Comparison of ENCODE assay signal across 14 mouse cellular contexts in genomic region chr7:68080122-68080845, GRCm38 (mm10).
DNase-seq lines count a peak whose midpoint lies in the region; ATAC-seq and TF ChIP-seq lines count a peak whose summit lies in the region.
"Had no signal": no experiment of that assay in that cellular context is flagged by ENCODE, and none has a peak within 500 bp of the region (broad histone marks: within the 10 kb centered on the region; RNA-seq: fewer than 3 reads in every experiment).

No protein-coding gene starts in this region.

- no peak overlapping the region for H3K9ac ChIP-seq in heart, postnatal 0 days (replicated peaks; ENCODE audit: low read depth, low read length)
- H3K9ac ChIP-seq in hindbrain, embryonic 11.5 days (ENCODE audit: low read depth, low read length) = no peak overlapping the region
- H3K9ac ChIP-seq: embryonic facial prominence, embryonic 12.5 days; forebrain, postnatal 0 days; hindbrain, embryonic 14.5 days; liver, embryonic 14.5 days had no signal

- 36% methylated on average over 11 of the region's 11 CpGs for WGBS in heart, postnatal 0 days
- WGBS in embryonic facial prominence, embryonic 10.5 days = 61% methylated on average over 11 of the region's 11 CpGs
- 51% methylated on average over 11 of the region's 11 CpGs for WGBS in hindbrain, embryonic 11.5 days

- H3K4me3 ChIP-seq in heart, postnatal 0 days (ENCODE audit: low read depth, low read length) = no peak overlapping the region
- no peak overlapping the region for H3K4me3 ChIP-seq in embryonic facial prominence, embryonic 10.5 days
- H3K4me3 ChIP-seq in hindbrain, embryonic 11.5 days (ENCODE audit: low read depth, low read length) = no peak overlapping the region
- H3K4me3 ChIP-seq: embryonic facial prominence, embryonic 12.5 days had no signal

- TF ChIP-seq EP300 in heart, postnatal 0 days (IDR thresholded peaks at IDR 0.05; ENCODE audit: low read depth) = no peak

- TF ChIP-seq CTCF in heart, postnatal 0 days (IDR thresholded peaks at IDR 0.05; ENCODE audit: low read depth) = 0 out of 2 replicates have a peak, but pooled peaks have one; percentile 12

- H3K9me3 ChIP-seq in heart, postnatal 0 days (replicated peaks; ENCODE audit: control insufficient read depth, low read length) = no peaks in the 10 kb centered on the region
- no peaks in the 10 kb centered on the region for H3K9me3 ChIP-seq in embryonic facial prominence, embryonic 10.5 days
- H3K9me3 ChIP-seq in hindbrain, embryonic 11.5 days (ENCODE audit: control insufficient read depth, low read length) = no peaks in the 10 kb centered on the region
- H3K9me3 ChIP-seq: embryonic facial prominence, embryonic 12.5 days had no signal

- peak; percentile 63 for DNase-seq in heart, postnatal 0 days (ENCODE audit: low spot score)
- DNase-seq in heart, postnatal 14 days = no peak
- peak; percentile 37 for DNase-seq in embryonic facial prominence, embryonic 10.5 days (ENCODE audit: low spot score)
- DNase-seq in kidney, postnatal 10 days = peak; percentile 45
- peak; percentile 69 to 83 for DNase-seq in lung, postnatal 4 days
- DNase-seq in cerebellum, postnatal 25 days = no peak
- DNase-seq in spleen, postnatal 4 days (ENCODE audit: low spot score in 2 of 2) = no peak
- no peak for DNase-seq in hindbrain, embryonic 11.5 days (ENCODE audit: low spot score)
- DNase-seq: cerebellum, adult 11 months; forebrain, postnatal 0 days had no signal

- no peaks in the 10 kb centered on the region for H3K27me3 ChIP-seq in heart, postnatal 0 days (ENCODE audit: control insufficient read depth, insufficient read depth, low read length)
- no peaks in the 10 kb centered on the region for H3K27me3 ChIP-seq in embryonic facial prominence, embryonic 10.5 days (replicated peaks; ENCODE audit: low read depth, poor library complexity, severe bottlenecking)
- H3K27me3 ChIP-seq in hindbrain, embryonic 11.5 days (ENCODE audit: control insufficient read depth, insufficient read depth, low read length) = no peaks in the 10 kb centered on the region
- H3K27me3 ChIP-seq: CH12.LX; embryonic facial prominence, embryonic 12.5 days had no signal

- intact Hi-C loops in heart, postnatal 14 days (cut with DNase I) = no loop called here

- H3K27ac ChIP-seq in heart, postnatal 0 days (ENCODE audit: low read depth) = peak overlapping the region; percentile 72
- H3K27ac ChIP-seq in embryonic facial prominence, embryonic 10.5 days (replicated peaks) = no peak overlapping the region
- H3K27ac ChIP-seq in hindbrain, embryonic 11.5 days (ENCODE audit: low read depth, low read length) = no peak overlapping the region
- H3K27ac ChIP-seq: embryonic facial prominence, embryonic 12.5 days; hindbrain, embryonic 14.5 days; liver, embryonic 14.5 days had no signal

- H3K4me2 ChIP-seq in heart, postnatal 0 days (ENCODE audit: low read depth, low read length) = no peak overlapping the region
- H3K4me2 ChIP-seq in hindbrain, embryonic 11.5 days (replicated peaks; ENCODE audit: low read depth, low read length) = no peak overlapping the region
- H3K4me2 ChIP-seq: embryonic facial prominence, embryonic 12.5 days; hindbrain, embryonic 14.5 days had no signal

- peaks cover 35% of the 10 kb centered on the region for H3K4me1 ChIP-seq in heart, postnatal 0 days (ENCODE audit: control insufficient read depth, insufficient read depth)
- H3K4me1 ChIP-seq in embryonic facial prominence, embryonic 10.5 days = peaks cover 64% of the 10 kb centered on the region
- H3K4me1 ChIP-seq in hindbrain, embryonic 11.5 days (replicated peaks; ENCODE audit: control insufficient read depth, insufficient read depth, low read length) = 0 out of 2 replicates have a peak, but pooled peaks cover 4% of the 10 kb centered on the region

- no peaks in the 10 kb centered on the region for H3K36me3 ChIP-seq in heart, postnatal 0 days (replicated peaks; ENCODE audit: control insufficient read depth, insufficient read depth, low read length)
- no peaks in the 10 kb centered on the region for H3K36me3 ChIP-seq in embryonic facial prominence, embryonic 10.5 days (replicated peaks)
- H3K36me3 ChIP-seq in hindbrain, embryonic 11.5 days (ENCODE audit: control insufficient read depth, insufficient read depth, low read length) = no peaks in the 10 kb centered on the region
- H3K36me3 ChIP-seq: embryonic facial prominence, embryonic 12.5 days had no signal

- ATAC-seq in heart, postnatal 0 days (ENCODE audit: insufficient read depth, low read depth) = peak; percentile 72
- no peak for ATAC-seq in hindbrain, embryonic 11.5 days (ENCODE audit: low FRiP score)
- ATAC-seq: forebrain, postnatal 0 days had no signal

Comparison
In these comparisons a context has a peak if more than half of its experiments do, and no peak if none do; other contexts are left out.
1. DNase-seq: peak in heart, postnatal 0 days (single experiment), embryonic facial prominence, embryonic 10.5 days (single experiment), kidney, postnatal 10 days (single experiment) and lung, postnatal 4 days (2 of 2); none in heart, postnatal 14 days (0 of 2), cerebellum, postnatal 25 days (0 of 2), spleen, postnatal 4 days (0 of 2) and hindbrain, embryonic 11.5 days (single experiment).